Mouse (Mus musculus): ENCODE measurements around the gene Ankrd27. TPM values are rescaled to one million over a fixed set of nuclear protein-coding genes. Genes with fewer than 3 reads are reported as not detected.

Gene Ankrd27
- 10.0 and 11.1 TPM in 2 replicates for polyA plus RNA-seq (2015; fragmentation: Nextera tagmentation; extraction: Ambion mirVana)

DNA sequence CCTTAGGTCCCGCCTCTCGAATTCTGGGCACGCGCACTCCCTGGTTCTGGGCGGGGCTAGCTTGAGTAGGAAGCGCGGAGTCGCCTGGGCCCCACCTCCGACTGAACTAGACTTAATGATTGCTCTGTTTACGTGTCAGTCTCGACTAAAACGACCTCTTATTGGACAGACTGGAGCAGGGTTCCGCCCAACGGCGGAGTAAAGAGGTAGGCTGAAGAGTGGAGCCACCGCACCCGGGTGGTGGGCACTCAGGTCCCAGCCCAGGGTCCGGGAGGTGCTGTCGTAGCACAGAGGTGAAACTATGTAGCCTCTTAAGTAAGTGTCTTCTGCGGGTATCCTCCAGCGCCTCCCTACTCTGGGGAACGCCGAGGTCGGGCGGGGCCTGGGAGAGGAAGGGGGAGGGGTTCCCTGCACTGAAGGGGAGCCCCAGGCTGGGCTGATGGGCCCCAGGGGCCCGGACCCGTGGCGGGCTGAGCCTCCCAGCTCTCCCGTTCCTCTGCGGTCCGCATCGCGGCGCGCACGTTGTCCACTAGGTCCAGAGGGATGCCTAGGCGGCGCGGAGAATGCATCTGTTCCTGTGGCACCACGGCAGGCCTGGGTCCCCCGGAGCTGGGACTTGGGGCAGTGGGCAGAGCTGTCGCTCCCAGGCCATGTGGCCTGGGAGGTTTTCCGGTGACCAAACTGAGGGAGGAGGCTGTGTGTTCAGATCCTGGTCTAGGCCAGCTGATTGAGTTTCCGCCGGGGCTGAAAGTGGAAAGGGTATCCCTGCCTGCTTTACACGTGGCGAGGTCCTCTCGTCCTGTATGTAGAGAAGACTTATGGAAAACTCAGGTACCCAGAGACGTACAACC lies at the start of gene Ankrd27:
Gene Ankrd27, plus strand, starts transcription at position 190 of the 851 bp plus-strand sequence.
- Histone ChIP-seq H3K36me3 (ENCODE audit: control insufficient read depth, insufficient read depth) (no peaks in the 10 kb centered on the region), H3K9me3 (ENCODE audit: control insufficient read depth) (no peaks in the 10 kb centered on the region), H3K27me3 (replicated peaks; ENCODE audit: control insufficient read depth, insufficient read depth, low read length) (peaks cover 30% of the 10 kb centered on the region), H3K27ac (ENCODE audit: low read depth, low read length) (no peak within 1 kb of the TSS), H3K4me3 (ENCODE audit: low read depth, low read length) (peak within 1 kb of the TSS; percentile 78), H3K4me2 (replicated peaks; ENCODE audit: low read depth) (peak within 1 kb of the TSS; percentile 98), H3K4me1 (replicated peaks; ENCODE audit: control insufficient read depth, insufficient read depth, low read length) (peaks cover 7% of the 10 kb centered on the region), H3K9ac (ENCODE audit: low read depth, low read length) (peak within 1 kb of the TSS; percentile 51)
- under 1% methylated on average over 48 of the region's 49 CpGs for WGBS
- ATAC-seq = peak; percentile 97
- TF ChIP-seq CTCF (IDR thresholded peaks at IDR 0.05; ENCODE audit: low read depth) = 0 out of 2 replicates have a peak, but pooled peaks have one; percentile 14

DNA sequence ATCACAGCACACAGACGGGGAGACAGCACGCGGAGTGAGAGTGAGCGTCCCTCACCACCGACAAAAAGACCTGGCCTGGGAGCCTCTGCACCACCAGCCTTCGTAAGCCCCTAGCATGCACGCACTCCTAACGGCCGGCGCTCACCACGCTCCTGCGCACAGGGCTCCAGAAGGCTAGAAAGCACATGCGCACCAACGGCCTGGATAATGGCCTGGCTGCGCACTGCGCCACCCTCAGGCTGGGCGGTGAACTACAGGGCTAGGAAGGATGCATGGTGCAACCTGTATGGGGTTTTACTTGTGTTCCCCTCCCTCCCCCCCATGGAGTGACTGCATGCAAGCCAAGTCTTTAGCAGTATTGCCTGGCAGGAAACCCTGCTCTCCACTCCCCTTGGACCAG lies 48.5 kb upstream of the Ankrd27 start, which contains the start of gene Tdrd12:
Gene Tdrd12, minus strand, starts transcription at position 184 of the 400 bp plus-strand sequence.
- Histone ChIP-seq H3K9ac (ENCODE audit: low read depth, low read length) (no peak within 1 kb of the TSS), H3K27ac (ENCODE audit: low read depth, low read length) (no peak within 1 kb of the TSS), H3K9me3 (ENCODE audit: control insufficient read depth) (no peaks in the 10 kb centered on the region), H3K27me3 (replicated peaks; ENCODE audit: control insufficient read depth, insufficient read depth, low read length) (no peaks in the 10 kb centered on the region), H3K4me1 (replicated peaks; ENCODE audit: control insufficient read depth, insufficient read depth, low read length) (no peaks in the 10 kb centered on the region), H3K4me3 (ENCODE audit: low read depth, low read length) (no peak within 1 kb of the TSS), H3K4me2 (replicated peaks; ENCODE audit: low read depth) (no peak within 1 kb of the TSS), H3K36me3 (ENCODE audit: control insufficient read depth, insufficient read depth) (no peaks in the 10 kb centered on the region)
- no peak for ATAC-seq
- 92% methylated on average over 17 of the region's 17 CpGs for WGBS
- TF ChIP-seq CTCF (IDR thresholded peaks at IDR 0.05; ENCODE audit: low read depth) = peak; percentile 53

DNA sequence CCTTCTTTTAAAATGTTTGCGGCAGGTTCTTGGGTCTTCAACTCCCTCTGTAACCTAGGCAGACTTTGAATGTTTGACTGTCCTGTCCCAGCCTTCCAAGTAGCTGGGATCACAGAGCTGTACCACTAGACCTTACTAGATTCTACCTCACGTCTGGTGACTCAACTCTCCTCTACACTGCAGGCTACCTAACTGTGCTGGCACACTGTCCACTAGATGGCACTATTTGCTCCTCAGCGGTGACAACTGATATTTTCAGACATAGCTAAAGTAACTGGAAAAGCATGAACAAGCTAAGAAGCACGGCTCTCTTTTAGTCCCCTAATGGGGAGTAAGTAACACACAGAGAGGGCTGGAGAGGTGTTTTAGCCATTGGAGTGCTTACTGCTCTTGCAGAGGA lies 40.2 kb upstream of the Ankrd27 start:
- no peak overlapping the region for H3K4me2 ChIP-seq (replicated peaks; ENCODE audit: low read depth)
- 30% methylated on average over 4 of the region's 4 CpGs for WGBS
- H3K9me3 ChIP-seq (ENCODE audit: control insufficient read depth) = no peaks in the 10 kb centered on the region
- no peak overlapping the region for H3K4me3 ChIP-seq (ENCODE audit: low read depth, low read length)
- H3K27me3 ChIP-seq (replicated peaks; ENCODE audit: control insufficient read depth, insufficient read depth, low read length) = no peaks in the 10 kb centered on the region
- H3K9ac ChIP-seq (ENCODE audit: low read depth, low read length) = no peak overlapping the region
- TF ChIP-seq CTCF (IDR thresholded peaks at IDR 0.05; ENCODE audit: low read depth) = peak; percentile 95
- no peaks in the 10 kb centered on the region for H3K4me1 ChIP-seq (replicated peaks; ENCODE audit: control insufficient read depth, insufficient read depth, low read length)
- H3K27ac ChIP-seq (ENCODE audit: low read depth, low read length) = no peak overlapping the region
- H3K36me3 ChIP-seq (ENCODE audit: control insufficient read depth, insufficient read depth) = peaks cover 44% of the 10 kb centered on the region
- peak; percentile 73 for ATAC-seq

DNA sequence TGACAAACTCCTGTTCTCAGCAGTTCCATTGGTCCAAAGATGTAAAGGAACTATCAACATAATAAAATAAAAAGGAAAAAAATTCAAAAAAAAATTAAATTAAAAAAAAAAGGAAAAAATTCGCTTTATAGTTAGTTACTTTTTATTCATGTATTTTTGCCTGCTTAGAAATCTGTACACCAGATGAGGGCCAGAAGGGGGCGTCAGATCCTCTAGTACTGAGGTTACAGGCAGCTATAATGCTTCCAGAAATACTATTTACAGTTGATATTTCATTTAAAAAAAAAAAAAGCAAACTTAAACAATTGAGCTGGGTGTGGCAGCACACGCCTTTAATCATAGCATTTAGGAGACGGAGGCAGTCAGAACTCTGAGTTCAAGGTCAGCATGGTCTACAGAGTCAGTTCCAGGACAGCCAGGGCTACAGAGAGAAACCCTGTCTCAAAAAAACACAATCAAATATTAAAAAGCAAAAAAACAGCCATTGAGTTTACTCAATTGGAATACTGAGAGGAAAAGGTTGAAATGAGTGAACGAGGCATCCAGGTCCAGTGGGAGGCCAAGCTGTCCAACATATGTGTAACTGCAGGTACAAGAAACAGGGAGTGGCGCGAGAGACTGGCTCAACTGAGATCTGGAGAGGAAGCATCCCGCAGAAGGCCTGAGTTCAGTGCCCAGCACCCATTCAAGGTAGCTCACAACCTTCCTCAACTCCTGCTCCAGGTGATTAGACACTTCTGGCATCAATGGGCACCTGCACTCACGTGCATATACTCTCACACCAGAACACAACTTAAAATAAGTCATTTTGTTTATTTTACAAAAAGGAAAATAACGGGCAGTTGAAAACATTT lies 32.1 kb upstream of the Ankrd27 start:
- H3K27me3 ChIP-seq (replicated peaks; ENCODE audit: control insufficient read depth, insufficient read depth, low read length) = no peaks in the 10 kb centered on the region
- no peak for ATAC-seq
- peak; percentile 58 for TF ChIP-seq CTCF (IDR thresholded peaks at IDR 0.05; ENCODE audit: low read depth)
- peaks cover 27% of the 10 kb centered on the region for H3K36me3 ChIP-seq (ENCODE audit: control insufficient read depth, insufficient read depth)
- no peak overlapping the region for H3K9ac ChIP-seq (ENCODE audit: low read depth, low read length)
- H3K4me3 ChIP-seq (ENCODE audit: low read depth, low read length) = peak overlapping the region; percentile 75
- H3K4me1 ChIP-seq (replicated peaks; ENCODE audit: control insufficient read depth, insufficient read depth, low read length) = peaks cover 3% of the 10 kb centered on the region; the same call in 1 of the 2 replicates
- H3K9me3 ChIP-seq (ENCODE audit: control insufficient read depth) = no peaks in the 10 kb centered on the region
- WGBS = 39% methylated on average over 10 of the region's 10 CpGs
- peak overlapping the region; percentile 97 for H3K4me2 ChIP-seq (replicated peaks; ENCODE audit: low read depth)
- H3K27ac ChIP-seq (ENCODE audit: low read depth, low read length) = no peak overlapping the region

DNA sequence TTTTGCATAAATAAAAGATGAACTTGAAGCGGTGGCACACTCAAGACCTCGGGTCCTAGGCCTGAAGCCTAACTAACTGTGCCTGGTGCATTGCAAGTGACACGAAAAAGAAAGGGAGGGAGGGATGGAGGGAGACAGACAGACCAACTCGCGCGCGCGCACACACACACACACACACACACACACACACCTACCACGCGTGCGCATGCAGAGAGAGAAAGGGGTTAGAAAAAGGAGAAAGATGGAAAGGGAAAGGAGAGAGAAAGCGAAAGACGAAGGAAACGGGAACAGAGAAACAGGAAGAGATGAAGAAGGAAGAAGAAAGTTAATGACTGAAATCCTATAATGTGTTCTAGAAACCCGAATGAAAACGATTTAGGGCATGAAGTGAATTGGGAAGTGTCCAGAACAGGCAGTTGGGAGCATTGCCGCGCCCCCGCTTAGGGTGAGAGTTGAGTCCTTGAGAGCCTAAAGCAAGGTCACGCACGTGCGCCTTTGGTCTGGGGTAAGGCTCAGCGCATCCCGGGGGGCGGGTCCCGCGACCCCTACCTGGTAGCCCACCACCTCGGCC lies 31.4 kb upstream of the Ankrd27 start:
- Histone ChIP-seq H3K4me2 (replicated peaks; ENCODE audit: low read depth) (peak overlapping the region; percentile 97), H3K9ac (ENCODE audit: low read depth, low read length) (peak overlapping the region; percentile 94), H3K27ac (ENCODE audit: low read depth, low read length) (peak overlapping the region; percentile 100), H3K4me1 (replicated peaks; ENCODE audit: control insufficient read depth, insufficient read depth, low read length) (peaks cover 3% of the 10 kb centered on the region; the same call in 1 of the 2 replicates), H3K4me3 (ENCODE audit: low read depth, low read length) (peak overlapping the region; percentile 75), H3K9me3 (ENCODE audit: control insufficient read depth) (no peaks in the 10 kb centered on the region), H3K27me3 (replicated peaks; ENCODE audit: control insufficient read depth, insufficient read depth, low read length) (no peaks in the 10 kb centered on the region), H3K36me3 (ENCODE audit: control insufficient read depth, insufficient read depth) (peaks cover 20% of the 10 kb centered on the region)
- 2% methylated on average over 28 of the region's 28 CpGs for WGBS
- 0 out of 2 replicates have a peak, but pooled peaks have one; percentile 1 for ATAC-seq
- no peak for TF ChIP-seq CTCF (IDR thresholded peaks at IDR 0.05; ENCODE audit: low read depth)
